Mouse (Mus musculus): ENCODE measurements at regions not wholly inside any gene's neighbourhood (a gene's known extent, or its start where the extent isn't known, plus 50 kb on each side); places are given as distances from the start of the nearest gene placed in this dataset.

- TF ChIP-seq POLR2A (IDR thresholded peaks at IDR 0.05; ENCODE audit: borderline replicate concordance, insufficient read depth, low read length) (no peak), CTCF (IDR thresholded peaks at IDR 0.05; ENCODE audit: borderline replicate concordance, insufficient read depth, low read depth, low read length) (no peak)
Measured at GRCm38 (mm10) chr17:9308507-9308906, 113.4 kb upstream of the Gm17728 start.
